Mouse (Mus musculus): Measurements from ENCODE around the gene Gprc5a. TPM values are rescaled to one million over a fixed set of nuclear protein-coding genes. Genes with fewer than 3 reads are reported as not detected.

Gene Gprc5a
- polyA plus RNA-seq, 1 experiment from 2014 or later = 3.4 TPM

GRCm38 (mm10) chr6:135112411-135113113 lies 47.1 kb downstream of the Gprc5a start:
- H3K36me3 ChIP-seq (ENCODE audit: control insufficient read depth, insufficient read depth, low read length) = no peaks in the 10 kb centered on the region
- H3K4me1 ChIP-seq (ENCODE audit: control insufficient read depth in 2 of 2, insufficient read depth in 2 of 2, low read length in 2 of 2) = no peaks in the 10 kb centered on the region
- H3K4me2 ChIP-seq (ENCODE audit: low read length) = no peak overlapping the region
- no peaks in the 10 kb centered on the region for H3K9me3 ChIP-seq (ENCODE audit: control insufficient read depth, low read length)
- no peaks in the 10 kb centered on the region for H3K27me3 ChIP-seq (ENCODE audit: control insufficient read depth, insufficient read depth, low read length)
- 25% methylated on average over 7 of the region's 7 CpGs for WGBS
- no peak overlapping the region for H3K4me3 ChIP-seq (ENCODE audit: control insufficient read depth in 1 of 2, insufficient read depth in 1 of 2, low read depth in 1 of 2, low read length in 2 of 2)
- H3K9ac ChIP-seq (ENCODE audit: low read length) = no peak overlapping the region
- no peak for ATAC-seq (ENCODE audit: insufficient number of reproducible peaks, insufficient read depth, low FRiP score, low read depth)
- no peak overlapping the region for H3K27ac ChIP-seq (replicated peaks in 1 of 2; ENCODE audit: control insufficient read depth in 1 of 2, insufficient read depth in 1 of 2, low read depth in 2 of 2, low read length in 2 of 2)

DNA sequence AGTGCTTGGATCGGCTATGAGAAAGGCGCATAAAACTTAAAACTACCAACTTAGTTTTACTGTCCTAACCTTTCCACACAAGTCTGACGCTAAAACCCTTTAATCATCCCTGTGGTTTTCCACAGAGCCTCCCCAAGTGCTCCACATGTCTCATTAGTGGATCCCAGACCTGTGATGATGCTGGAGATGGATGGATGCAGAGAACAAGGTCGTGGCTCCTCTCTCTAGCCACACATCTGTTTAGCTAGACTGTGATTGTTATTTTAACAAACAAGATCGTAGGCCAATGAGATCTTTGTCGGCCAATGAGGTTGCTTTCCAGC lies 47.6 kb downstream of the Gprc5a start:
- no peaks in the 10 kb centered on the region for H3K9me3 ChIP-seq (ENCODE audit: control insufficient read depth, low read length)
- H3K36me3 ChIP-seq (ENCODE audit: control insufficient read depth, insufficient read depth, low read length) = no peaks in the 10 kb centered on the region
- no peaks in the 10 kb centered on the region for H3K27me3 ChIP-seq (ENCODE audit: control insufficient read depth, insufficient read depth, low read length)
- no peak overlapping the region for H3K9ac ChIP-seq (ENCODE audit: low read length)
- 23% methylated on average over 6 of the region's 6 CpGs for WGBS
- no peak overlapping the region for H3K27ac ChIP-seq (replicated peaks in 1 of 2; ENCODE audit: control insufficient read depth in 1 of 2, insufficient read depth in 1 of 2, low read depth in 2 of 2, low read length in 2 of 2)
- H3K4me2 ChIP-seq (ENCODE audit: low read length) = no peak overlapping the region
- no peak for ATAC-seq (ENCODE audit: insufficient number of reproducible peaks, insufficient read depth, low FRiP score, low read depth)
- no peaks in the 10 kb centered on the region for H3K4me1 ChIP-seq (ENCODE audit: control insufficient read depth in 2 of 2, insufficient read depth in 2 of 2, low read length in 2 of 2)
- H3K4me3 ChIP-seq (ENCODE audit: control insufficient read depth in 1 of 2, insufficient read depth in 1 of 2, low read depth in 1 of 2, low read length in 2 of 2) = no peak overlapping the region

GRCm38 (mm10) chr6:135116479-135116878 lies 51.0 kb downstream of the Gprc5a start:
- no peak overlapping the region for H3K9ac ChIP-seq (ENCODE audit: low read length)
- no peak overlapping the region for H3K27ac ChIP-seq (replicated peaks in 1 of 2; ENCODE audit: control insufficient read depth in 1 of 2, insufficient read depth in 1 of 2, low read depth in 2 of 2, low read length in 2 of 2)
- 85% methylated on average over 8 of the region's 8 CpGs for WGBS
- H3K4me2 ChIP-seq (ENCODE audit: low read length) = no peak overlapping the region
- H3K4me3 ChIP-seq (ENCODE audit: control insufficient read depth in 1 of 2, insufficient read depth in 1 of 2, low read depth in 1 of 2, low read length in 2 of 2) = no peak overlapping the region
- H3K36me3 ChIP-seq (ENCODE audit: control insufficient read depth, insufficient read depth, low read length) = no peaks in the 10 kb centered on the region
- ATAC-seq (ENCODE audit: insufficient number of reproducible peaks, insufficient read depth, low FRiP score, low read depth) = no peak
- no peaks in the 10 kb centered on the region for H3K27me3 ChIP-seq (ENCODE audit: control insufficient read depth, insufficient read depth, low read length)
- no peaks in the 10 kb centered on the region for H3K4me1 ChIP-seq (ENCODE audit: control insufficient read depth in 2 of 2, insufficient read depth in 2 of 2, low read length in 2 of 2)
- no peaks in the 10 kb centered on the region for H3K9me3 ChIP-seq (ENCODE audit: control insufficient read depth, low read length)

GRCm38 (mm10) chr6:135118183-135118582 lies 52.7 kb downstream of the Gprc5a start, which contains the start of gene Gprc5d:
TSS of gene Gprc5d (minus strand) at chr6:135118283.
- H3K36me3 ChIP-seq (ENCODE audit: control insufficient read depth, insufficient read depth, low read length) = no peaks in the 10 kb centered on the region
- no peak within 1 kb of the TSS for H3K27ac ChIP-seq (replicated peaks in 1 of 2; ENCODE audit: control insufficient read depth in 1 of 2, insufficient read depth in 1 of 2, low read depth in 2 of 2, low read length in 2 of 2)
- no peaks in the 10 kb centered on the region for H3K4me1 ChIP-seq (ENCODE audit: control insufficient read depth in 2 of 2, insufficient read depth in 2 of 2, low read length in 2 of 2)
- no peak within 1 kb of the TSS for H3K4me3 ChIP-seq (ENCODE audit: control insufficient read depth in 1 of 2, insufficient read depth in 1 of 2, low read depth in 1 of 2, low read length in 2 of 2)
- no peak within 1 kb of the TSS for H3K9ac ChIP-seq (ENCODE audit: low read length)
- H3K4me2 ChIP-seq (ENCODE audit: low read length) = no peak within 1 kb of the TSS
- WGBS = 74% methylated on average over 5 of the region's 5 CpGs
- no peak for ATAC-seq (ENCODE audit: insufficient number of reproducible peaks, insufficient read depth, low FRiP score, low read depth)
- no peaks in the 10 kb centered on the region for H3K9me3 ChIP-seq (ENCODE audit: control insufficient read depth, low read length)
- H3K27me3 ChIP-seq (ENCODE audit: control insufficient read depth, insufficient read depth, low read length) = no peaks in the 10 kb centered on the region

GRCm38 (mm10) chr6:135124755-135125380 lies 59.4 kb downstream of the Gprc5a start:
- 64% methylated on average over 5 of the region's 5 CpGs for WGBS

GRCm38 (mm10) chr6:135133086-135133485 lies 67.6 kb downstream of the Gprc5a start:
- H3K9ac ChIP-seq (ENCODE audit: low read length) = no peak overlapping the region
- H3K4me1 ChIP-seq (ENCODE audit: control insufficient read depth in 2 of 2, insufficient read depth in 2 of 2, low read length in 2 of 2) = peaks cover 5 to 10% of the 10 kb centered on the region in 2 experiments
- ATAC-seq (ENCODE audit: insufficient number of reproducible peaks, insufficient read depth, low FRiP score, low read depth) = no peak
- H3K27me3 ChIP-seq (ENCODE audit: control insufficient read depth, insufficient read depth, low read length) = no peaks in the 10 kb centered on the region
- no peaks in the 10 kb centered on the region for H3K36me3 ChIP-seq (ENCODE audit: control insufficient read depth, insufficient read depth, low read length)
- no peak overlapping the region for H3K27ac ChIP-seq (replicated peaks in 1 of 2; ENCODE audit: control insufficient read depth in 1 of 2, insufficient read depth in 1 of 2, low read depth in 2 of 2, low read length in 2 of 2)
- 90% methylated on average over 7 of the region's 7 CpGs for WGBS
- H3K9me3 ChIP-seq (ENCODE audit: control insufficient read depth, low read length) = no peaks in the 10 kb centered on the region
- H3K4me3 ChIP-seq (ENCODE audit: control insufficient read depth in 1 of 2, insufficient read depth in 1 of 2, low read depth in 1 of 2, low read length in 2 of 2) = no peak overlapping the region
- no peak overlapping the region for H3K4me2 ChIP-seq (ENCODE audit: low read length)

More at GRCm38 (mm10) chr6:135124755-135125380, 59.4 kb downstream of the Gprc5a start:
- Histone ChIP-seq H3K27ac (replicated peaks in 1 of 2; ENCODE audit: control insufficient read depth in 1 of 2, insufficient read depth in 1 of 2, low read depth in 2 of 2, low read length in 2 of 2) (no peak overlapping the region), H3K27me3 (ENCODE audit: control insufficient read depth, insufficient read depth, low read length) (no peaks in the 10 kb centered on the region), H3K9me3 (ENCODE audit: control insufficient read depth, low read length) (no peaks in the 10 kb centered on the region), H3K4me3 (ENCODE audit: control insufficient read depth in 1 of 2, insufficient read depth in 1 of 2, low read depth in 1 of 2, low read length in 2 of 2) (no peak overlapping the region), H3K4me1 (ENCODE audit: control insufficient read depth in 2 of 2, insufficient read depth in 2 of 2, low read length in 2 of 2) (no peaks in the 10 kb centered on the region), H3K36me3 (ENCODE audit: control insufficient read depth, insufficient read depth, low read length) (no peaks in the 10 kb centered on the region), H3K4me2 (ENCODE audit: low read length) (no peak overlapping the region), H3K9ac (ENCODE audit: low read length) (no peak overlapping the region)
- ATAC-seq (ENCODE audit: insufficient number of reproducible peaks, insufficient read depth, low FRiP score, low read depth) = no peak

- Histone ChIP-seq H3K9me3 (ENCODE audit: control insufficient read depth, low read length) (no peaks in the 10 kb centered on the region), H3K4me3 (ENCODE audit: control insufficient read depth in 1 of 2, insufficient read depth in 1 of 2, low read depth in 1 of 2, low read length in 2 of 2) (no peak overlapping the region), H3K27me3 (ENCODE audit: control insufficient read depth, insufficient read depth, low read length) (no peaks in the 10 kb centered on the region), H3K4me2 (ENCODE audit: low read length) (no peak overlapping the region), H3K9ac (ENCODE audit: low read length) (no peak overlapping the region), H3K27ac (replicated peaks in 1 of 2; ENCODE audit: control insufficient read depth in 1 of 2, insufficient read depth in 1 of 2, low read depth in 2 of 2, low read length in 2 of 2) (no peak overlapping the region), H3K36me3 (ENCODE audit: control insufficient read depth, insufficient read depth, low read length) (no peaks in the 10 kb centered on the region), H3K4me1 (ENCODE audit: control insufficient read depth in 2 of 2, insufficient read depth in 2 of 2, low read length in 2 of 2) (peaks cover 5 to 10% of the 10 kb centered on the region in 2 experiments)
- no peak for ATAC-seq (ENCODE audit: insufficient number of reproducible peaks, insufficient read depth, low FRiP score, low read depth)
- 92% methylated on average over 9 of the region's 9 CpGs for WGBS
Observed at GRCm38 (mm10) chr6:135133486-135133885, 68.0 kb downstream of the Gprc5a start.
